Mouse (Mus musculus): ENCODE data around the gene Rps27a.
"Not testable (repeated sequence)": the region's sequence is repeated elsewhere in the genome, so short reads cannot be mapped to it uniquely, and the experiment has no call there.

Rps27a gene

GRCm38 (mm10) chr11:29547752-29548503, at the start of gene Rps27a, which contains the start of gene Clhc1:
TSS of gene Rps27a (minus strand) at chr11:29548109.
TSS of gene Clhc1 (plus strand) at chr11:29547950.
- in situ Hi-C loops (cut with MboI), result no loop called here

- in situ Hi-C loops (cut with MboI), result no loop called here
Observed at GRCm38 (mm10) chr11:29597159-29597558, 49.2 kb upstream of the Rps27a start.

DNA sequence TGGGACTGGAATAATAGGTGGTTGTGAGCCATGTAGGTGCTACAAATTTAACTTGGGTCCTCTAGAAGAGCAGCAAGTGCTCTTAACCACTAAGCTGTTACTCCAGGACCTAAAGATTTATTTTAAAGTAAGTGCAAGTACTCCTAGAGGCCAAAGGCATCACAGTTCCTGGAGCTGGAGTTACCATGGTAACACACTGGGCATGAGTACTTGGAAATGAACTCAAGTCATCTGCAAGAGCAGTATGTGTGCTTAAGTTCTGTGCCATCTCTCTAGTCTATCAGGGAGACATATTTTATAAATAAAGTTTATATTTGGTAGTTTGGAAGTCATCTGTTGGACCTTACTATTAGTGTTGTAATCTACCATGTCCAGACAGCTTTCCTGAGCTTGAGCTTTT, 47.3 kb upstream of the Rps27a start:
- in situ Hi-C loops (cut with MboI), result no loop called here

DNA sequence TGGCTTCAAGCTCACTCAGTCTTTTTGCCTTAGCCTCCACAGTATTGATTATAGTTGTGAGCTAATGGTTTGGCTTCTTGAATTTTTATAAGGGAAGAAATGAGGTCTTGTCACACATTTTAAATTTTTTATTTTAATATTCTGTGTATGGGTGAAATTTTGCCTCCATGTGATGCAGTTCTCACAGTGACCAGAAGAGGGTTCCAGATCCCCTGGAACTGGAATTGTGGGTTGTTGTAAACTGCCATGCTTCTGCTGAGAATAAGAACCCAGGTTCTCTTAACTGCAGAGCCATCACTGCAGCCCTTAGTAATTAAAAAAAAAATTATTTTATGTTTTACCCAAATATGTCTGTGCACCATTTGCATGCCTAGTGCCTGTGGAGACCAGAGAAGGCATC, 31.7 kb upstream of the Rps27a start:
- in situ Hi-C loops (cut with MboI), result no loop called here

DNA sequence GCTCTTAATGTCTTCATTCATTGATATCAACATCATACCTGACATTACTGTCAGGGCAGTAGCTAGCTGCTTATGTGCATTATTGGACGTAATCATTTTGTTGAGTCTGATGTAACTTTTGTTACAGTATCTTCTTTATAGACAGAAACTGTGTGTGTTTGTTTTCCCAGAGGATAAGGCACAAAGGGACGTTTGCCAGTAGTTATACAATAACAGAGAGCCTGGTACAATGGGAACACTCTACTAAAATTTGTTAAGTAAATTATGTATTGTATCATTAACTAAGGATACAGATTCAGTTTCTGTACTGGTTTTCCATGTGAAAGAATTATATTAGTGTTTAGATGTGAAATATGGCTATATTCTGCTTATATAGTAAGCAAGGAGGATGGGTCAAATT, 24.7 kb upstream of the Rps27a start:
- in situ Hi-C loops (cut with MboI), result no loop called here

- in situ Hi-C loops (cut with MboI), result no loop called here
Observed at GRCm38 (mm10) chr11:29571536-29571935, 23.6 kb upstream of the Rps27a start.

GRCm38 (mm10) chr11:29563406-29563805, 15.5 kb upstream of the Rps27a start:
- in situ Hi-C loops (cut with MboI), result no loop called here

- in situ Hi-C loops (cut with MboI), result no loop called here
Observed at GRCm38 (mm10) chr11:29560990-29561389, 13.1 kb upstream of the Rps27a start.

- in situ Hi-C loops (cut with MboI), result no loop called here
Observed at GRCm38 (mm10) chr11:29560452-29560851, 12.5 kb upstream of the Rps27a start.

- in situ Hi-C loops (cut with MboI), result no loop called here
Observed at GRCm38 (mm10) chr11:29549425-29549778, 1.5 kb upstream of the Rps27a start.

- in situ Hi-C loops (cut with MboI), result no loop called here
Observed at GRCm38 (mm10) chr11:29548504-29549424, 855 bp upstream of the Rps27a start.

DNA sequence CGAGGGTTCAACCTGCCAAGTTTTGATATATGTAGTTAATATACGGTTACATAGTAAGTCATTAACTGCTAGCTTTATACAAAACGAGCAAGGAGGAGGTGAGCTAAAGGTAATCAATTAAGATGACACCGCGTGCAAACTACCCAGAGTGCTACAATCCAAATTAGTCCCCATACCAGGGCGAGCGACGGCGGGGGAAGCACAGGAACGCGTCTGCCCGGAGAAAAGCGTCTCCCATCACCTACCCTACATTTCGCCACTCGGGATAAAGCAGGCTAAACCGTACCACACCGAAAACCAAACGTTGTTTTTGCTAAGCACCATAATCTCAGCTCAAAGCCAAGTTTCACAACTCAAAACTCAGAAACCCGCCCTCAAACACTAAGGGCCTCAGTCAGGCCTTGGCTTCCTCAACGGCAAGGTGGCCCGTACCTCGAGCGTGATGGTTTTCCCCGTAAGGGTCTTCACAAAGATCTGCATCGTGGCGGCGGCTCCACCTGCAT, 609 bp downstream of the Rps27a start:
- in situ Hi-C loops (cut with MboI), result no loop called here

- in situ Hi-C loops (cut with MboI), result no loop called here
Observed at GRCm38 (mm10) chr11:29546762-29547161, 1.1 kb downstream of the Rps27a start.

GRCm38 (mm10) chr11:29546297-29546696, 1.6 kb downstream of the Rps27a start:
- in situ Hi-C loops (cut with MboI), result not testable (repeated sequence)

DNA sequence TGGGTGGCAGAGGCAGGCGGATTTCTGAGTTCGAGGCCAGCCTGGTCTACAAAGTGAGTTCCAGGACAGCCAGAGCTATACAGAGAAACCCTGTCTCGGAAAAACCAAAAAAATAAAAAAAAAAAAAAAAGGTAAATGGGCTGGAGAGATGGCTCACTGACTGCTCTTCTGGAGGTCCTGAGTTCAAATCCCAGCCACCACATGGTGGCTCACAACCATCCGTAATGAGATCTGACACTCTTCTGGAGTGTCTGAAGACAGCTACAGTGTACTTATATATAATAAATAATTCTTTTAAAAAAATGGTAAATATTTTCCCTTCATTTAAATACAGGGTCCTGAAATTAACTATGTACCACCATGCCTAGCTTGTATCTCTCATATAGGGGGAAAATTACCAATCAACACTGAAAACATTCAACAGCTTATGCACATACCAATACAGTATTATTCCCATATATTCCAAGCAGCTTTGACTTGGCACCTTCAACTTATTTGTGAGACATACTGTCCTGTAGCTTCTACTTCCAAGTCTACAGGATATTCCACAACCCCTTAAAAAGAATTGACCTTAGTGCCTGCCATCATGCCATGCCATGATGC, 2.7 kb downstream of the Rps27a start:
- in situ Hi-C loops (cut with MboI), result not testable (repeated sequence)

DNA sequence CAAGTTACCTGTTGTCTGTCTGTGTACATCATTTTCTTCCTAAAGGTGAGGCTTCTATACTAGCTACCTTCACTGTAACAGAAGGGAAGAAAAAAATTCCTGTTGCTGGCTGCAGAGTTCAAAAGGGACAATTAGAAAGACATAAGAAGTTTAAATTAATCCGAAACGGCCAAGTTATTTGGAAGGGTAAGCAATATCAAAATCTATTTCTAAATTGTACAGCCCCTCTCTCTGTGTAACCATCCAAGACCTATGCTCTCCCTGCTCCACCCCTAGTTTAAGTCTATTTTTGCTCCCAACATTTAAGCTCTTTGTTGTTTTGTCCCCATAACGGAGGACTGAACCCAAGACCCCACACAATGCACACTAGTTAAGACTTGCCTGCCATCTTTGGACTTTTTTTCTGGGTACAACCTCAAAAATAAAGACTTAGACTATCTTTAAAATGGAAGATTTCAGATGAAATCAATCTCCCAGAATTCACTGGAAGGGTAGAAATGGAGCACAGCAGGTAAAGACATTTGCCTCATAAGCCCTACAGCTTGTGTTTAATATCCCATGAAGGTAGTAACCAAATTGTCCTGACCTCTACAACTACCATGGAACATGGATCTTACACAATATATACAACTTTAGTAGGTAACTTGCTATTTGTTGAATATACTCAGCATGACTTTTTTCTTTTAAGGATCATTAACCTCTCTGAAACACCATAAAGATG, 3.5 kb downstream of the Rps27a start:
- in situ Hi-C loops (cut with MboI), result no loop called here

DNA sequence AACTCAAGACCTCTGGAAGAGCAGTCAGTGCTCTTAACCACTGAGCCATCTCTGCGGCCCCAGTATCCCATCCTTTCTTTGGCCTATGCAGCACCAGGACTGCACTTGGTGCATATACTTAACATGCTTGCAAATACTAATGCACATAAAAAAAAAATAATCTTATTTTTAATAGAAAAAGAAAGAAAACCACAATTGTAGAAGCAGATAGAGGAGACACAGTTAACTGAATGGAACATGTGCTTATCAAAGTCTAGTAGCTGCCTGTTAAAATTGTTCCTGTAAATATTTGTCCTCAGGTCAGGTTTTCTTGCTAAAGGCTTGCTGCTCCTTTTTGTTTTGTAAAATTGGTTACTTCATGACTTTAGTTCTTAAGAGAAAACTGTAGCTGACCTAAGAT, 9.7 kb downstream of the Rps27a start:
- in situ Hi-C loops (cut with MboI), result no loop called here

- in situ Hi-C loops (cut with MboI), result no loop called here
Observed at GRCm38 (mm10) chr11:29525988-29526794, 21.7 kb downstream of the Rps27a start, which contains the start of gene Mtif2. TSS of gene Mtif2 (plus strand) at chr11:29526408.

DNA sequence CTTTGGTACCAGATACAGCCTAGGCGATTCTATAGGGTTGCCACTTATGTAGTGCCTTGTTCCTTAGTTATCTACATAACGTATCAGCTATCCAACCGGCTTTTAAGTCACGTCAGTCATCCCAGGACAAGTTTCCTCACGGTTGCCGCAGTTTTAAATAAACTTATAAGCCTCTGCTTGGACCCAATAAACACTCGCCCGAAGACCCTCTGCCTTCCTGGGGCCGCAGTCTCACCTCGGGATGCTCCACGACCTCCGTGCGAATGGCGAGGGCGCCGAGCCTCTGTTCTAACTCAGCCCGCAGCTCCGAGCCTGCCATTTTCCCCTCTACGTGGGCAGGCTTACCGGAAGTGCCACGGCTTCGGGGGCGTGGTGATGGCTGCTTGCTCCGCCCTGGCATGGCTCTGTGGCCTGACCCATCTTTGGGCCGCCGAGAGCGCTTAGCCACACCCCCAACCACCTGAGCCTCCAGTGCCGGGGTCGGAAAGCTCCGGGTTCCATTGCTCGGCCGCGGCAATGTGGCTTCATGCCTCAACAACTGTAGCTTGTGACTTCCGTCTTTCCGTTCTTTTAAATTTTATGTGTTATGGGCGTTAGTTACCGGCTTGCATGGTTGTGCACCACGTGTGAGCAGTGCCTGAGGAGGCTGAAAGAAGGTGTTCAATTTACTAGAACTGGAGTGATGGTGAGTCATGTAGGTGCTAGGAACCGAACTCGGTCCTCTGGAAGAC, 33.1 kb downstream of the Rps27a start, which contains the start of gene Prorsd1:
TSS of gene Prorsd1 (minus strand) at position 352 of the 731 bp plus-strand sequence.
- in situ Hi-C loops (cut with MboI), result no loop called here

DNA sequence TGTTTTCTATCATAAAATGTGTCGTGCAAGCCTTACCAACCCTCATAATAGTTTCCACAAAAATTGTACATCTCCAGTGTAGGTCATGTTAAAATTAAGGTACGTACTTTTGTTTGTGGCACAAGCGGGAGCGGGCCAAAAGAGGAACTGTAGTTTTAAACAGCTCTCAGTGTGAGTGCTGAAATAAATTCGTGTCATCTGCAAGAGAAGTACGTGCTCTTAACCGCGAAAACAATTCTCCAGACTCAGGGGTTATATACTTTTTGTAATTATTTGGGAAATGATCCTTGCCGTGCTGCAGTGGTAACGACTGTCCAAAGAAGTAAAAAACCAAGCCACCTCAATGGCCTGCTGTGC, 33.6 kb downstream of the Rps27a start:
- in situ Hi-C loops (cut with MboI), result no loop called here

All from mature B cell (primary cell).